Mouse (Mus musculus) liver (tissue): ENCODE measurements at regions not wholly inside any gene's neighbourhood (a gene's known extent, or its start where the extent isn't known, plus 50 kb on each side); places are given as distances from the start of the nearest gene placed in this dataset.
A peak's percentile ranks its signal among the peaks of the same experiment; 100 is the strongest.

Experiments
- DNase-seq: peaks from one replicate; pipeline ENCODE4 v3.0.0-alpha.2; 2020; ENCODE audit warnings: mixed read lengths

DNA sequence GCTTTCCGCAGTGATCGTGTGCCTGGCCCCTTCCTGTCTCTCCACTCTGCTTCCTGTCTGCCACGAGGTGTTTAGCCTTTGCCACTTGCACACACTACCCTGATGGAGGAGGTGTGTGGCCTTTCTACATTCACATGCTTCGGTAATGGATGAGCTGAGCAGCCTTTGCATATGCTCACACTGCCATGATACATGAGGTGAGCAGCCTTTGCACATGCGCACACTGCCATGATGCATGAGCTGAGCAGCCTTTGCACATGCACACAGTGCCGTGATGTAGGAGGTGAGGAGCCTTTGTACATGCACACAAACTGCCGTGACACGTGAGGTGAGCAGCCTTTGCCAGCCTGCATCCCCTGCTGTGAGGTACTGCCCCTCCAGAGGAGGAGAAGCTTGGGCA lies 58.3 kb downstream of the Erv3 start:
- DNase-seq: no peak

DNA sequence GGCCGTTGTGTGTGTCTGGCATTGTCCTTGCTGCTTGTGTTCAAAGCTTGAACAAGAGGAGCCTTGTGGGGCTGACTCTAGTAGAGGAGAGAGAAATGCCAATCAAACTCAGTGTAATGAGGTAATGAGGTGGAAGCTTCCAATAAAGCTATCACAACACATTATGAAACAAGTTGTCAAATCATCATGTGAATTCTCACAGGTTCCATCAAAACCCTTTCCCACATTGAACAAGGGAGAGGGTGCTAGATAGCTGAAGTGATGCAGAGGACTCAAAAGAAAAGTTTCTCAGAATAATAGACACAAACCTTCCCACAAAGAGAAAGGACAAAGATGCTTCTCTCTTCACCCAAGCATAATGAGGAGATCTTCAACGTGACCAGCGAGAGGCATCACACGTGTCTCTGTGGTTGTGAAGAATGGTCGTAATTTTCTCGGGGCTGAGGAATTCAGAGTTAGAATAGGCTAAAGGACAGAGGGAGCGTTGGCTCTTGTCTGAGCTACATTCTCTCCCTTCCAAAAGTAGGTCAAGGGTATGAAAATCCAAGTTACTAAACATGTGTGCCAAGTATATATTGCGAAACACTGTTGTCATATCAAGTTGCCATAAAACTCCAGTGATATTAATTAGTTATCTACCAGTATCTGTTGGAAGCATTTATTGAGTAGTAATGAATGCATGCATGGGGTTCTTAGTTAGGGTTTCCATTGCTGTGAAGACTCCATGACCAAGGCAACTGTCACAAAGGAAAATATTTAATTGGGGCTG lies 59.2 kb downstream of the Erv3 start:
- DNase-seq: no peak

DNA sequence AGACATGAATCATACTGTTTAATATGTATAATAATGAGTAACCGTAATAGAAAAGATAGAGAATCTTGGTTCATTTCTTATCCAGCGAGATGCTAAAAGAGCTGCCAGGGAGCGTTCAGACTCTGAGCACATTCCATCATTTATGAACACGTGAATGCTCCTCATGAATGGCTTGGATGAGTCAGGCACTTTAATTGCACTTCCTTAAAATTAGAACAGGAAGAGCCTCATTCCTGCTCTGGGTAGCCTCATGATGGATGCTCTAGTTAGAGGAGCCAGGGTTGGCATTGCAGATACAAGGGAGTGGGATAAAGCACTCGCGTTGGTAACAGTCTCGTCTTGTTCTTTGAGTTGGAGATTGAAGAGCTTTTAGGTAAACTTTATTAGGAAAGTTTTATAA lies 60.1 kb downstream of the Erv3 start:
- no peak for DNase-seq

DNA sequence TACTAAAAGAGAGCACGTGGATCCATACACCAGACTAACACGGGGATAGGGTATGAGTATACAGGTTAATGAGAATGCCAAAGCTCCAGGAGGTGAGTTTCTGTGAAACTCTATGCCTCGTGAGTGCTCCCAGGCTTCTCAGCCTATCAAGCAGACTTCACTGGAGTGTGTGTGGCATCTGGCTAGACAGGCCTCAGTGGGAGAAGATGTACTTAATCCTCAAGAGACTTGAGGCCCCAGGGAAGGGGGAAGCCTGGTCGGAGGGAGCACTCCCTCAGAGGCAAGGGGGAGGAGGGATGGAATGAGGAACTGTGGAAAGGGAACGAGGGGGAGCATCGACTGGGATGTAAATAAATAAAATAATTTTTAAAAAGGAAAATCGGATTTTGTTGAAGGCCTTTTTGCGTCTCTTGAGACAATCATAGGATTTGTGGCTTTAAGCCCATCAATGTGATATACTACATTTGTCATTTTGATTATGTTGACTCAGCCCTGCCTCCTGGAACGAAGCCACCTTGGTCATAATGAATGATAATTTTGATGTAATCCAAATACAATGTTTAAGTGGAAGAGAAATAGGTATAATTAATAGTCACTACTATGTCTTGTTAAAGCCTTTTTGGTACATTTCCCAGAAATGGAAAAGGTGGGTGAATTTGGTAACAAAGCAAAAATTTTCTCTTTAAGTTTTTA lies 62.4 kb downstream of the Erv3 start:
- no peak for DNase-seq

DNA sequence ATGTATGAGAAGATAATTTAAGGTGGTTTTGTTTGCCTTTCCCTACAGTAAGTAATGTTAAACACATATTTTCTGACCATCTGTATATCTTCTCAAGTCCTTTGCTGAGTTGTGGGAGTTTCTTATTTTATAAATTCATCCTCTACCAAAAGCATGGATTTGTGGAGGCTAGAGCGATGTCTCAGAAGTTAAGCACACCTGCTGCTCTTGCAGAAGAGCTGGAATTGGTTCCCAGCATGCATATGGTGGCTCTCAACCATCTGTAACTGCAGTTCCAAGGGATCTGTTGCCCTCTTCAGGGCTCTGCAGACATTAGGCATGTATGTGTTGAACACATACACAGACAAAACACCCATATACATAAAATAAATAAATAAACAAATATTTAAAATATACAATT lies 84.2 kb downstream of the Erv3 start:
- DNase-seq: no peak

DNA sequence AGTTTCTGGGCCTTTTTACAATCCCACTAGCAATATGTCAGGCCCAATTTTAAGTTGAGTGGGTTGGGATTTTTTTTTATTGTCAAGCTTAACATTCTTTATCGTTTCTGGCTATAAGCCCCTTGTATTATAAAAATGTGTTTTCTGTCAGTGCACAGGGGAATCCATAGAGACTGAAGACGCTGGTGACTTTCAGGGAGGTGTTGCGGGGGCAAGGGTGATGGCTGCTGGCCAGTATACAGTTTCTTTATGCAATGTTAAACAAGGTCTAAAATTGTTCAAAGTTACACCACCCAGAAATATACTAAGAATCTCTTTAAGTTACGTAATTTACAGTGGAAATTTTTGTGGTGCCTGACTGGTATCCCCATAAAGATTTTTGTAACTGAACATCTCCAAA lies 85.9 kb downstream of the Erv3 start:
- no peak for DNase-seq

DNA sequence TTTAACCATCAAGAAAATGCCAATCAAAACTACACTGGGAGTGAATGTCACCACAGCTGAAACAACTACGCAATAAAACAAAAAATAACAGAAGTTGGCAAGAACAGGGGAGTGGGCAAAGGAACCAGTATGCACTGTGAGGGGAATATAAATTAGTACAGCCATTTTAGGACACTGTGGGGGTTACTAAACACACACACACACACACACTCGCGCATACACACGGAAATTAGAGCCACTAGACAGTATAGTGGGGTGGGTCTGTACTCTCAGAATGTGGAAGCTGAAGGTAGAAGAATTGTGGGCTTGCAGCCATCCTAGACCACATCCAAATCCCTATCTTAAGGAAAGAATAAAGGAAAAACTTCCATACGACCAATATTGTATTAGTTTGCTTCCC lies 87.4 kb downstream of the Erv3 start:
- no peak for DNase-seq

DNA sequence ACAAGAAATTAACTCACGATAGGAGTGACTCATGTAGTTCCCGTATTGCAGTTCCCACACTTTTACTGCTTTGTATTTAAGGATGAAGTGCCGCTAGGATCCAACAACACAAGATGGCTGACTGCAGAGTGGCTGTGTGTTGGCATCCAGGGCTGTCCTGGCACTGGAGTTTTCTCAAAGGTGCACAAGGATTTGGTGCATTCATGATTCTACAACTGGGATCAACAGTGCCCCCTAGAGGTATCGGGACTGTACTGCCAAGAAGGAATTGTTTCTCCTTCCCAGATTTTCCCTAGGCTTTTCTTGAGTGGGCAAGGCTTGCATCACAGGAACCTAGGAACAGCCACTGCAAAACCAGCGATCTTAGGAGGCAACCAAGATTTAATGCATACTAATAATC lies 88.7 kb downstream of the Erv3 start:
- DNase-seq: peak; percentile 19

DNA sequence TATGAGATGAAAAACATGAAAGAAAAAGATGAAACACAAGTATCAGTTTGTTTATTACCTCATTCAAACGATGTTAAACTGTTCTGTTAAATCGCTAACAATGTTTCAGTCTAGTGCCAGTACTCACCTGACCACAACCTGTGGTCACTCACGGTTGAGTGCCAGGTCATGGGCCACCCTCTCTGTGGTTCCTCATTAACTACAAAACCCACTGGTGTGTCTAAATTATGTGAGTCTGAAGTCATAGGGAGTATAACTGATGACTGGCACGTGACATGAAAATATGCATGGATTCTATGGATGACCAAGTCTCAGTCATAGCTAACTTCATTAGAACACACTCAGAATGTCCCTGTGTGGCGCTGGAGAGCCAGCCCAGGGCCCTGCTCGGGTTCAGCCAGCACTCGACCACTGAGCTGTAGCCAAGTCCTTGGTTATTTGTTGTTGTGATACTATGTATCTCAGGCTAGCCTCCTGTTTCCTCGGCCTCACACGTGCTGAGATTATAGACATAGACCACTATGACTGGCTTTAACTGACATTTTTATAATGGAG lies 89.8 kb downstream of the Erv3 start:
- DNase-seq: no peak

DNA sequence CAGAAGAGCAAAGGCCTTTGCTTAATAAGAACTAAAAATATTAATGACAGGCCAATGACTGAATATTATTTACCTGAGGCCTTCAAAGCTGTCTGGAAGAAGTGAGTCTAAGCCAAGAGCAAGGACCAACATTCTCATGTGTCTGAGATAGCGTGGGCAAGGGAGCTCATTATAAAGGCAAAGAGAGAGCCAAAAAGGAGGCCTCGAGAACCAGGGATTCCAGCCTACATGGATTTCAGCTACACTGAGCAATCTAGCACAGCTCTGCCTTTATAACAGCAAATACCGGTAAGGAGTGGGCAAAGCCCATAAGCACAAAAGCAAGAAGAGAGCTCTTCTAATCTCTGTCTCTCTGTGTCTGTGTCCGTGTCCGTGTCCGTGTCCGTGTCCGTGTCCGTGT lies 93.0 kb downstream of the Erv3 start:
- DNase-seq: no peak

DNA sequence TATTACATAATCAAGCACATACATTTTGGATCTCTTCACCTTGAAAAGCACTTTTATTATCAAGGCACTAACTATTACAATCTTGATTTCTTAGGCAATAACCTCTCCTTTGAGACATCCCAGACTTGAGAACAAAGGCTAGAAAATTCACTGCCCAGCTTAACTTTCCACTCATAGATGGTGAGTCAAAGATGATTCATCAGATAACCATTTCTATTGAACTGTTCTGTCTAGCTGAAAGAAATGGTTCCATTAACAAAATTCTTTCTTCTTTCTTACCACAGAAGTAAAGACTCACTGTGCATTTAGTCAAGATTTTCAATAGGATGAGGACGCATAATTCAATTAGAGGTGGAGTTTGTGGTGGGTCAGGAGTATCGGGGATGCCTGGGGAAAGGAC lies 98.0 kb downstream of the Erv3 start:
- DNase-seq: no peak

DNA sequence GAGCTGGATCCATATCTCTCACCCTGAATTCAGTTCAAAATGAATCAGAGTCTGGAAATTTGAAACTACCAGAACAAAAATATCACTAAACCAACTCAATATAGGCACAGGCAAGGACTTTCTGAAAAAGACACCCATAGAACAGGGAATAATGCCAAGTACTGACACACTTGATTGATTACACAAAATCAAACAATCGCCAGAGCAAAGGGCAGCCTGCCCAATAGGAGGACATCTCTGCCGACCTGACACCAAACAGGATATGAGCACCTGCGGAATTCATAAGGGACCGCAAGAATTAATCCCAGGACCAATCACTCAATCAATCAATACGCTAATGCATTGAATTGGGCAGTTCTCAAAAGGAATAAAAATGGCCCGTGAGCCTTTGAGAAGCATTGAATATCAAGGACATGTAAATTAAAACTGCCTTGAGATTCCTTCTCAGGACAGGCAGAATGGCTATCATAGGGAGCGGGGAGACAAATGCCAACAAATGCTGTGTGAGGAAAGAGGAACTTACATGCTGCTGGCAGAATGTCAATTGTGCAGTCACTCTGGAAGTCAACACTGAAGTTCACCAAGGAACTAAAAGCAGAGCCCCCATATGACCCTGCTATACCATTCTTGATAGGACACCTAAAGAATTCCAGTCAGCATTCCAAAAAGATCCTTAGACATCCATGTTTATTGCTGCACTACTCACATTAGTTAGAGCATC lies 102.2 kb downstream of the Erv3 start:
- no peak for DNase-seq

DNA sequence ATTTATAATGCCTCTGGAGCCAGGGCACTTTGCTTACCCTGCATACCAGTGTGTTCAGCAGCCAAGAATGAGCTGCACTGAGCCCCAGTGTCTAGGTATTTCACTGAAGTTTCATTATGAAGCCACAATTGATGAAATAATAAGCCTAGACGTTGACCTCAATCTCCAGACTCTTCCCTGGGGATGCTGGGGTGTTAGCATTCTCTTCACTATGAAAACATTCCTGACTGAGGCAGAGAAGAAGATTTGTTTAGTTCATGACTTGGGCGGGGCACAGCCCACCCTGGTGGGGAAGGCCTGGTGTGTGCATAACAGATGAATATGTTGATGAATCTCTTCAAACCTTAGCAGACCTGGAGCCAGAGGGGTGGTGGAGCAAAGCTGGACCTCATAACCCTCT lies 104.4 kb downstream of the Erv3 start:
- DNase-seq: no peak

DNA sequence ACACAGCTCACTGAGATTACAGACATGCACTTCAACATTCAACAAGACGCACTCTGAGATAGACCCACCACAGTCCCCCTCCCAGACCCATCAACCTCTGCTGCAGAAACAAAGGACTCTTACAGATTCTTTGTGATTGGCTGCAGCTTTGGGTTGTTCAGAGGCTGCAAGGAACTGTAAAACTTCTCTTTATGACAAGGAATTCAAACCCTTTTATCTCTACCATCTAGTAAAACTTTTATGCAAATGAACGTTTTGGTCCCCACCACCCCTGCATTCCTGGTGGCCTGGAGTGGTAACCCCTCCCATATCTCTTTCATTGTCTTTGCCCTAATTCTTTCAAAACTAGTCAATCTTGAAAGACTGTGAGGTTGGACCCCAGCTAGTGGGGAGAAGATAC lies 106.1 kb downstream of the Erv3 start:
- no peak for DNase-seq

DNA sequence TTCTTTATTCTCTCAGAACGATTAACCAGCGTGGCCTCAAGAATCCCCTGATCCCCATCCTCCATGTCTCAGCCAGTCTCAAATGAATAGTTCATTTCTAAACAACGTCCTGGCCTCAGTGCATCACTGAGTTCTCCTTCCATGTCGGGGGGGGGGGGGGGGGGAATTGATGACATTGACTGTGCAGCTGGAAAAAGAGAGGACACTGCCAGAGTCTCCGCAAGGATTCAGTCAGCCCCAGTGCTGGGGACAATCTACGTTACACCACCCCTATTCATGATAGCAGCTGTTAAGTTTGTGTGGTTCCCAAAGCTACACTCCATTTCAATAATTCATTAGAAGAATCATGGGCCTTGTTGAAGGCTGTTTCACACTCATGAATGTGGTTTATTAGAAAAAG lies 108.9 kb downstream of the Erv3 start:
- DNase-seq: no peak

DNA sequence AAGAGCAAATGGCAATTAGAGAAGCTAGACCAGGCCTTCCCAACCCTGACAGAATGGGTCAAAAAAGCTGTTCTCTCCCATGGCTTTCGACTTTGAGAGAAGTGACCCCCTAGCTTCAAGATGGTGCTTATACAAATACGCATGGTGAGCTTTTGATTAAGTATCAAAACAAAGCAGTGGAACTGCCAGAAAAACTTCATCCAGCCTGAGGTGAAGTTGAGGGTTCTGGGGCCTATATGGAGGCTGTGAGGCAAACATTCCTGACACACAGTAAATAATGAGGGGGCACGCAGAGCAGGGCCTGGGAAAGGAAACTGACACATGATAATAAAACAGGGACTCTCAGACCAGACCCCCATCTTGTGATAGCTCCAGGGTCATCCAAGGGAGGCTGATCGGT lies 109.3 kb downstream of the Erv3 start:
- DNase-seq: no peak

DNA sequence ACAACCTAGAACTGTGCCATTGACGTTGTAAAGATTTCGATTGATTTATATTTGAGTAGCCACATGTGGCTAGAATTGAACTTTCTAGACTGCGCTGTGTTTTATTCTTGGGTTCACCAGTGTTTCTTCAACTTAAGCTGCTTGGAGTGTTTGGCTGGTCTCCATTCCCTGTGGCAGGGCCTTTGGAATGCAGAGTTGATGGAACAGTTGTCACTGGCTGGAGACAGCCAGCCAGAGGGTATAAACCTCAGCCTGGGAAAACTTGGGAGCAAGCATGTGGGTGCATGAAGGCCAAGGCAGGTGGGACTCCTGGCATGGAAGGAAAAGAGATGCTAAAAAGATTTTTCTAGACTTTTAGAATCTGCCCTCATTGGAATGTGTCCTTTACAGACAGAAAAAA lies 109.8 kb downstream of the Erv3 start:
- DNase-seq: no peak

DNA sequence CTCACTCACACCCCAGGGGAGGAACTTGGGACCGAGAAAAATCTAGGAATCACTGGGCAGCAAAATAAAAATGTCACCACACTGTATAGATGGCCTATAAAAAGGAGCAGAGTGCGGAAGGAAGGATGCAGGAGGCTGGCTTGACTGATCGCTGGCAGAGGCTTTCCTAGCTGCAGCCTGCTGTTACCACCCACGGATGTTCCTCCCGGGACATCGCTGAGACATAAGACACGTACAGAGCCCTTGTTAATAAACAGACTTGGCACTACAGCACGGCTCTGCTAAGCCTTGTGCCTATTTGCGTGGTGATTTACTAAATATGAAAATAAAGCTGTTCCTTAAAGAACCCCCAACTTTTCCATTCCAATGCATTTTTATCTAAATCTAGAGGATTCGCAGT lies 110.8 kb downstream of the Erv3 start:
- no peak for DNase-seq

DNA sequence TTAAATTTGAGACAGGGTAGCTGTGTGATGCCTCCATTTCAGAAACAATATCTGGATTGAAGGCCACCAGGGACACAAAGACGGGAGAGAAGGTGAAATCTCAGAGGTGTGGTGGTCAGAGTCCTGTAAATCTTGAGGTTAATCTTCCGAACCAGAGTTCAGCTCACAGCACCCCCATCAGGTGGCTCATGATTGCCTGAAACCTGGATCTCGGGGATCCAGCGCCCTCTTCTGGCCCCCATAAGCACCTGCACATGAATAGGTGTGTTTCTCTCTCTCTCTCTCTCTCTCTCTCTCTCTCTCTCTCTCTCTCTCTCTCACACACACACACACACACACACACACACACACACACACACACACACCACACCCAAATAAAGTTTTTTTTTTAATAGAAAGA lies 111.8 kb downstream of the Erv3 start:
- DNase-seq: no peak

DNA sequence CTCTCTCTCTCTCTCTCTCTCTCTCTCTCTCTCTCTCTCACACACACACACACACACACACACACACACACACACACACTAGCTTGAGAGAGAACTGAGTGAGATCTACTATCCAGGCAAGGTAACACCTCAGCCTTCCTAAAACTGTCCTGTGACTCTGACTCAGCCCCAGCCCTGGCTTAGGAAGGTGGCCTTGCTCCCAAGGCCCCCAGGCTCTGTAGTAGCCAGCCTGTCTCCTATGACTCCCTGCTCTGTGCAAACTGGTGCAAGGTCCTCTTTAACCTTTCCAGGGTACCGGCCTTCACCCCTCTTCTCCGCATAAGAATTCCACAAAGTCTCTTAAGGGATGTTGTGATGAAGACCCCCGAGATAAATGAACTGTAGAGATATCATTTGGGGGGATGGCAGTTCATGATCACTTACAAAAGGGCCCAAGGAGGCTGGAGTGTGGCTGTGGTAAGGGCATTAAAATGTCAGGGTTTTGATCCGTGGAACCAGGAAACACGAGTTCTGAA lies 114.1 kb downstream of the Erv3 start:
- DNase-seq: no peak

DNA sequence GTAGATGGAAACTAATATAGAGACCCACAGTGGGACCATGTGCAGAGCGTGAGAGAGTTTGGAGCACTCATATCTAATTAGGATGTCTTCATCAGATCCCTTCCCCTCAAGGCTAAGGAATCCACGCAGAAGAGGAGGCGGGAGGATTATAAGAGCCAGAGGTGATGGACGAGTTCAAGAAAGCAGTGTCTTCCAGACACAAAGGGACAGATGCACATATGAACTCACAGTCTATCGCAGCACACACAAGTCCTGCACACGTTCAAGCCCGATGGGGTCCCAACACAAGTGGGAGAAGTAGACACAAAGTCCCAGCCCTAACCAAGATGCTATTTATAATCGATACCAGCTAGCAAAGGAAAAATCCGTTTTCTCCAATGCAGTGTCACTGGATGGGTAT lies 114.6 kb downstream of the Erv3 start:
- DNase-seq: no peak

DNA sequence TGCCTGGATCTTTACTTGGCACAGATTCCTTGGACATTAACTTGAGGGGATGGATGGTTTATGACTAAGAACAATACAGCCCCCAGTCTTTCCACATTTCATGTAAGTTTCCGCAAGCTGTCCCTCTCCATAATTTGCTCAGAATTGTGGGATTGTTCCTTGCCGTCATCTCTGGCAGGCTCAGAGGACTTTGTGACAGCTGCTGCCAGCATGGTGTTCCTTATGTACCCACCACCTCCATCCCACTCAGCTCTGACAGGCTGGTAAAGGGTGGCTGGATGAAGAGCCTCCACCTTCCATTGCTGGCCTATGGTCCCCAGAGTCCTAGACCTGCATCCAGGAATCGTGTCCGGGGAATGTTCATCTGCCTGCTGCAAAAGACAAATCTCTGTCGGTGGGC lies 119.1 kb downstream of the Erv3 start:
- DNase-seq: no peak

DNA sequence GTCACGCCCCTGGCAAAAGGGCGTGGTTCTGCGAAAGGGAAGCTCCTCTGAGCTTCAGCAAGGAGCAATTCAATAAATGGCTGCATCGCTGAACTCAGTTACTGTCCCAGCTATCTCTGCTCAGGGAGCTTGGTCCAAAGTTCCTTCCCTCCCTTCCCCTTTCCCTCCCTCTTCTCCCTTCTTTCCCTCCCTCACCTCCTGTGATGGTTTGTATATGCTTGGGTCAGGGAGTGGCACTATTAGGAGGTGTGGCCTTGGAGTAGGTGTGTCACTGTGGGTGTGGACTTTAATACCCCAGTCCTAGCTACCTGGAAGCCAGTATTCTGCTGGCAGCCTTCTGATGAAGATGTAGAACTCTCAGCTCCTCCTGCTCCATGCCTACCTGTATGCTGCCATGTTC lies 120.5 kb downstream of the Erv3 start:
- no peak for DNase-seq
